Mouse (Mus musculus) liver, adult 2 months (tissue): ENCODE results near the gene Cd93. TPM values are rescaled to one million over a fixed set of nuclear protein-coding genes. Genes with fewer than 3 reads are reported as not detected.
A peak's percentile ranks its signal among the peaks of the same experiment; 100 is the strongest.

Experiments
- DNase-seq: peaks from one replicate; pipeline ENCODE4 v3.0.0-alpha.2; 2011; ENCODE audit warnings: low read depth, low spot score; ENCODE audit errors: extremely low read depth
- H3K27ac ChIP-seq: fragments of 200-500 bp; replicated peaks from 2 replicates; pipeline ENCODE4 v1.5.1; 2012; ENCODE audit warnings: low read depth, mild to moderate bottlenecking, control low read depth, inconsistent platforms, low read length; ENCODE audit not compliant: insufficient read depth
- H3K27me3 ChIP-seq: fragments of 200-500 bp; 2 replicates; pipeline ENCODE4 v1.6.1; 2012; ENCODE audit warnings: mild to moderate bottlenecking, moderate library complexity, low read length, inconsistent platforms; ENCODE audit not compliant: control insufficient read depth, insufficient read depth
- H3K36me3 ChIP-seq: fragments of 200-500 bp; 2 replicates; pipeline ENCODE4 v1.6.1; 2012; ENCODE audit warnings: low read length, inconsistent platforms; ENCODE audit not compliant: control insufficient read depth, insufficient read depth
- H3K4me1 ChIP-seq: fragments of 200-500 bp; 2 replicates; pipeline ENCODE4 v1.6.1; 2011; ENCODE audit warnings: low read length; ENCODE audit not compliant: control insufficient read depth, insufficient read depth
- H3K4me3 ChIP-seq: fragments of 200-500 bp; 2 replicates; pipeline ENCODE4 v1.5.1; 2011; ENCODE audit warnings: low read depth, mild to moderate bottlenecking, control low read depth, low read length, moderate library complexity; ENCODE audit not compliant: insufficient read depth
- H3K79me2 ChIP-seq: fragments of 200-500 bp; 2 replicates; pipeline ENCODE4 v1.6.1; 2012; ENCODE audit warnings: inconsistent platforms, mild to moderate bottlenecking, low read length, moderate library complexity; ENCODE audit not compliant: control insufficient read depth, insufficient read depth
- H3K9ac ChIP-seq: fragments of 200-500 bp; 2 replicates; pipeline ENCODE4 v1.6.1; 2012; ENCODE audit warnings: low read depth, mild to moderate bottlenecking, control low read depth, inconsistent platforms, low read length
- CTCF ChIP-seq: fragments of 200-500 bp; IDR thresholded peaks from 2 replicates; pipeline ENCODE4 v1.5.1; 2011; ENCODE audit warnings: low read depth, low read length, control low read depth
- POLR2A ChIP-seq: fragments of 200-500 bp; IDR thresholded peaks from 2 replicates; pipeline ENCODE4 v1.6.1; 2011; ENCODE audit warnings: low read length, control low read depth; ENCODE audit not compliant: insufficient read depth; ENCODE audit errors: extremely low read depth
- WGBS: fragments of 180-500 bp; shearing (Covaris S2); methylation state at CpG from one replicate; pipeline ENCODE4 v1.1.7; 2018; 5-methylcytosine and 5-hydroxymethylcytosine counted together
- polyA plus RNA-seq: library from polyadenylated mRNA; depleted of rRNA; stranded (reverse); fragments of >200 nt; gene quantifications from 2 replicates; pipeline ENCODE4 v1.2.3, GENCODE M21; 2012
- total RNA-seq: library from RNA; depleted of rRNA; stranded (reverse); fragments of >200 nt; gene quantifications from 2 replicates; pipeline ENCODE4 v1.2.3, GENCODE M21; 2014

The Cd93 gene
- total and polyA plus RNA-seq, 2 experiments: 1.1 to 3.0 TPM

GRCm38 (mm10) chr2:148446446-148446845 is 3.1 kb upstream of the Cd93 start:
- Histone ChIP-seq H3K4me3 (no peak overlapping the region), H3K4me1 (no peaks in the 10 kb centered on the region; the same call in 1 of the 2 replicates), H3K27me3 (no peaks in the 10 kb centered on the region), H3K79me2 (no peaks in the 10 kb centered on the region), H3K36me3 (no peaks in the 10 kb centered on the region), H3K27ac (no peak overlapping the region), H3K9ac (no peak overlapping the region)
- 79% methylated on average over 3 of the region's 3 CpGs for WGBS
- no peak for TF ChIP-seq POLR2A
- no peak for TF ChIP-seq CTCF
- DNase-seq: no peak

- Histone ChIP-seq H3K27me3 (no peaks in the 10 kb centered on the region), H3K4me1 (no peaks in the 10 kb centered on the region; the same call in 1 of the 2 replicates), H3K4me3 (no peak overlapping the region), H3K9ac (no peak overlapping the region), H3K79me2 (no peaks in the 10 kb centered on the region), H3K36me3 (no peaks in the 10 kb centered on the region), H3K27ac (no peak overlapping the region)
- WGBS: 97% methylated on average over 1 of the region's 1 CpGs
- no peak for DNase-seq
- no peak for TF ChIP-seq POLR2A
Observed at GRCm38 (mm10) chr2:148445616-148446015, 2.3 kb upstream of the Cd93 start.

GRCm38 (mm10) chr2:148444472-148444871 is 1.1 kb upstream of the Cd93 start:
- Histone ChIP-seq H3K4me3 (no peak overlapping the region), H3K4me1 (no peaks in the 10 kb centered on the region), H3K9ac (no peak overlapping the region), H3K27me3 (no peaks in the 10 kb centered on the region), H3K36me3 (no peaks in the 10 kb centered on the region), H3K27ac (no peak overlapping the region), H3K79me2 (no peaks in the 10 kb centered on the region)
- no peak for DNase-seq
- 87% methylated on average over 1 of the region's 1 CpGs for whole genome bisulfite sequencing
- TF ChIP-seq POLR2A (no peak), CTCF (no peak)

- no peaks in the 10 kb centered on the region for H3K79me2 ChIP-seq
- H3K4me1 ChIP-seq: no peaks in the 10 kb centered on the region
- H3K4me3 ChIP-seq: peak overlapping the region; percentile 65
- H3K9ac ChIP-seq: peak overlapping the region; percentile 33
- WGBS: 79% methylated on average over 4 of the region's 4 CpGs
- TF ChIP-seq POLR2A: no peak
- TF ChIP-seq CTCF: no peak
- peak overlapping the region; percentile 49 for H3K27ac ChIP-seq
- DNase-seq: no peak
- H3K36me3 ChIP-seq: no peaks in the 10 kb centered on the region
- no peaks in the 10 kb centered on the region for H3K27me3 ChIP-seq
Observed at GRCm38 (mm10) chr2:148442710-148443109, 653 bp downstream of the Cd93 start.

- H3K9ac ChIP-seq: peak overlapping the region; percentile 33; the same call in 1 of the 2 replicates
- peak overlapping the region; percentile 49; the same call in 1 of the 2 replicates for H3K27ac ChIP-seq
Observed at GRCm38 (mm10) chr2:148442172-148442571, 1.2 kb downstream of the Cd93 start.

GRCm38 (mm10) chr2:148441421-148441820 is 1.9 kb downstream of the Cd93 start:
- Histone ChIP-seq H3K79me2 (no peaks in the 10 kb centered on the region), H3K9ac (no peak overlapping the region), H3K4me1 (no peaks in the 10 kb centered on the region), H3K4me3 (peak overlapping the region; percentile 11), H3K36me3 (no peaks in the 10 kb centered on the region), H3K27me3 (no peaks in the 10 kb centered on the region), H3K27ac (no peak overlapping the region)
- 79% methylated on average over 10 of the region's 10 CpGs for WGBS
- DNase-seq: no peak
- TF ChIP-seq POLR2A: no peak
- no peak for TF ChIP-seq CTCF

More at GRCm38 (mm10) chr2:148442172-148442571, 1.2 kb downstream of the Cd93 start:
- TF ChIP-seq CTCF: no peak
- no peak for TF ChIP-seq POLR2A
- Histone ChIP-seq H3K4me3 (peak overlapping the region; percentile 65), H3K36me3 (no peaks in the 10 kb centered on the region), H3K27me3 (no peaks in the 10 kb centered on the region), H3K4me1 (no peaks in the 10 kb centered on the region), H3K79me2 (no peaks in the 10 kb centered on the region)
- no peak for DNase-seq
- WGBS: 77% methylated on average over 4 of the region's 4 CpGs
